Mouse (Mus musculus) heart, postnatal 0 days (tissue): ENCODE results near the gene Znrf1.

Source experiments
- CTCF ChIP-seq: IDR thresholded peaks from 2 replicates; pipeline ENCODE4 v1.5.1; 2016; ENCODE audit warnings: antibody characterized with exemption, control low read depth, low read depth
- EP300 ChIP-seq: IDR thresholded peaks from 2 replicates; pipeline ENCODE4 v1.6.1; 2016; ENCODE audit warnings: antibody characterized with exemption, low read depth

GRCm38 (mm10) chr8:111582386-111582785 lies 46.5 kb downstream of the Znrf1 start:
- no peak for TF ChIP-seq CTCF
- TF ChIP-seq EP300: no peak
